Mouse (Mus musculus) midbrain, embryonic 15.5 days (tissue): Measurements from ENCODE around the gene Riok1. TPM values are rescaled to one million over a fixed set of nuclear protein-coding genes. Genes with fewer than 3 reads are reported as not detected.

Experiments used
- ATAC-seq: fragments of 200-750 bp; cut with Nextera tagmentation; replicated peaks from 2 replicates; pipeline ENCODE4 v1.8.0; 2017; ENCODE audit warnings: moderate TSS enrichment
- H3K27ac ChIP-seq: fragments of 300-500 bp; sonication (generic); 2 replicates; pipeline ENCODE4 v1.5.1; 2015; ENCODE audit warnings: mild to moderate bottlenecking, inconsistent platforms
- H3K27me3 ChIP-seq: fragments of 300-500 bp; sonication (generic); replicated peaks from 2 replicates; pipeline ENCODE4 v1.6.1; 2015; ENCODE audit warnings: inconsistent platforms
- H3K36me3 ChIP-seq: fragments of 300-500 bp; sonication (generic); replicated peaks from 2 replicates; pipeline ENCODE4 v1.6.1; 2015; ENCODE audit warnings: inconsistent platforms
- H3K4me1 ChIP-seq: fragments of 300-500 bp; sonication (generic); 2 replicates; pipeline ENCODE4 v1.6.1; 2015; ENCODE audit warnings: inconsistent platforms
- H3K4me2 ChIP-seq: fragments of 300-500 bp; sonication (generic); 2 replicates; pipeline ENCODE4 v1.6.1; 2015; ENCODE audit warnings: inconsistent platforms, mild to moderate bottlenecking, moderate library complexity
- H3K4me3 ChIP-seq: fragments of 300-500 bp; sonication (generic); 2 replicates; pipeline ENCODE4 v1.5.1; 2015; ENCODE audit warnings: mild to moderate bottlenecking, inconsistent platforms
- H3K9ac ChIP-seq: fragments of 300-500 bp; sonication (generic); 2 replicates; pipeline ENCODE4 v1.6.1; 2015; ENCODE audit warnings: mild to moderate bottlenecking, inconsistent platforms
- H3K9me3 ChIP-seq: fragments of 300-500 bp; sonication (generic); 2 replicates; pipeline ENCODE4 v1.6.1; 2016; ENCODE audit warnings: inconsistent platforms
- WGBS: fragments of 180-500 bp; shearing (Covaris S2); methylation state at CpG from one replicate; pipeline ENCODE4 v1.1.7; 2015; ENCODE audit warnings: mixed read lengths; 5-methylcytosine and 5-hydroxymethylcytosine counted together
- microRNA-seq: library from miRNA; unstranded; fragments of <30 nt; microRNA quantifications from one replicate; pipeline ENCODE4, GENCODE M21; 2016
- polyA plus RNA-seq: library from polyadenylated mRNA; unstranded; fragments of >200 nt; fragmentation: Nextera tagmentation; extraction: Ambion mirVana; gene quantifications from 2 replicates; pipeline ENCODE4 v1.2.1, GENCODE M21; 2015

Riok1 gene
- polyA plus RNA-seq, 1 experiment from 2014 or later: 59.2 TPM

DNA sequence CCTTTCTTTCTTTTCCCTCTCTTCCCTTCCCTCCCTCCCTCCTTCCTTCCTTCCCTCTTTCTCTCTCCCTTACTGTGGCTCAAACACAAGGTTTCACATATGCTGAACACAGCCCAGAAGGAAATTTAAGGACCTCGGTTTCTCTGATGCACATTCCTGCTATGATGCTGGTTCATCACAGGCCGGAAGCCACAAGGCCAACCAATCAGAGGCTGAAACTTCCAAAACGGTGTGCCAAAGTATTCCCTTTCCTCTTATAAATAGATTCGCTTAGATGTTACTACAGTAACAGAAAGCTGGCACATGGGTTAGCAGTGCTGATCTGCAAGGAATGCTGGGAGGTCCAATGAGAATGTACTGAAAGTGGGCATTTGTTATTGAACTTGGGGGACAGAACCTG lies 66.6 kb downstream of the Riok1 start:
- H3K9ac ChIP-seq: no peak overlapping the region

DNA sequence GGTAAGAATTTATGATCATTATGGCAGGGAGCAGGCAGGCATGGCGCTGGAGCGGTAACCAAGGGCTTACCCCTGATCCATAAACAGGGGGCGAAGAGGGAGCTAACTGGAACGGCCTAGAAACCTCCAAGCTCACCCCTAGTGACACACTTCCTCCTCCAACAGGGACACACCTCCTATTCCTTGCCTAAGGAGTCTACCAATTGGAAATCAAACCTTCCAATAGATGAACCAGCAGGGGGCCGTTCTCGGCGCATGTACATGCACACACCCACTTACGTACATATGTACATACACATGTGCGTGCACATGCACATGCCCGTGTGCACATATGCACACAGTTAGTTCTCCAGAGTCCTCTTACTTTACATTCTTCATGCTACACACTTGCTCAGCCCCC lies 67.7 kb downstream of the Riok1 start:
- no peaks in the 10 kb centered on the region for H3K36me3 ChIP-seq
- no peaks in the 10 kb centered on the region for H3K4me1 ChIP-seq
- H3K27me3 ChIP-seq: no peaks in the 10 kb centered on the region
- no peak for ATAC-seq
- H3K4me3 ChIP-seq: no peak overlapping the region
- WGBS: 93% methylated on average over 10 of the region's 10 CpGs
- H3K4me2 ChIP-seq: no peak overlapping the region
- H3K9me3 ChIP-seq: no peaks in the 10 kb centered on the region
- H3K27ac ChIP-seq: no peak overlapping the region
- H3K9ac ChIP-seq: no peak overlapping the region

More for the DNA sequence above, 66.6 kb downstream of the Riok1 start:
- Histone ChIP-seq H3K4me1 (no peaks in the 10 kb centered on the region), H3K4me3 (no peak overlapping the region), H3K4me2 (no peak overlapping the region), H3K36me3 (no peaks in the 10 kb centered on the region), H3K27me3 (no peaks in the 10 kb centered on the region), H3K27ac (no peak overlapping the region), H3K9me3 (no peaks in the 10 kb centered on the region)
- 86% methylated on average over 4 of the region's 4 CpGs for WGBS
- ATAC-seq: no peak

DNA sequence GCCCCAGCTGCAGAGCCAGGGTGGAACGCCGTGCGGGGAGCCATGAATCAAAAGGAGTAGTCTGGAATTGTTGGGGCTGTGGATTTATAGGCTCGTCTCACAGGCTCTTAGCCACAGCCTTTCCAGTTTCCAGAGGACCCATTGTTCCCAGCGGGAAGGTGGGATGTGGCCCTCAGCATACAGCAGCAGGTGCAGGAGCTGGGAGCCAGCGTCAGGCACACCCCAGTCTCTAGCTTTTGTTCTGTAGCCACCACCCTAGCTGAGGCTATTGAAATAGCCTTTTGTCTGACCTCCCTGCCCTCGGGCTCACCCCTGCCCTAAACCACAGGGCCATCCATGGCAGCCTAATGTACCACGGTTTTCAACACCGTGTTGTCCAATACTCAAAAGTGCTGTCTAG lies 72.3 kb downstream of the Riok1 start:
- Histone ChIP-seq H3K9me3 (no peaks in the 10 kb centered on the region), H3K4me3 (no peak overlapping the region), H3K9ac (no peak overlapping the region), H3K36me3 (no peaks in the 10 kb centered on the region), H3K4me2 (no peak overlapping the region), H3K4me1 (no peaks in the 10 kb centered on the region), H3K27ac (no peak overlapping the region), H3K27me3 (no peaks in the 10 kb centered on the region)
- ATAC-seq: no peak
- WGBS: 72% methylated on average over 9 of the region's 9 CpGs

Small RNA genes lying within 50 kb of the gene (microRNA-seq; reads per million reads assigned to microRNA genes)
- not detected for gene Gm27387

Other genes starting within 250 kb of the Riok1 start
- gene Ssr1, start 42.8 kb upstream of the Riok1 start, polyA plus RNA-seq: 55.1 and 57.9 TPM in 2 replicates
- 2.9 and 4.2 TPM in 2 replicates for gene Cage1, start 74 bp downstream of the Riok1 start, polyA plus RNA-seq
- 0.09 and 0.15 TPM in 2 replicates for gene Dsp, start 114.3 kb downstream of the Riok1 start, polyA plus RNA-seq
- 27.6 and 29.4 TPM in 2 replicates for gene Snrnp48, start 167.9 kb downstream of the Riok1 start, polyA plus RNA-seq